29 mouse cellular contexts compared by ENCODE assay signal in genomic region chr9:59945241-59945640, GRCm38 (mm10). TPM values are rescaled to one million over a fixed set of nuclear protein-coding genes. Genes with fewer than 3 reads are reported as not detected.
"Had no signal": no experiment of that assay in that cellular context is flagged by ENCODE, and none has a peak within 500 bp of the region (broad histone marks: within the 10 kb centered on the region; RNA-seq: fewer than 3 reads in every experiment).

No protein-coding gene starts in this region.

- H3K9ac ChIP-seq: limb, embryonic 12.5 days; limb, embryonic 15.5 days; liver, embryonic 14.5 days; liver, postnatal 0 days; lung, embryonic 14.5 days; midbrain, embryonic 12.5 days; midbrain, embryonic 15.5 days; neural tube, embryonic 12.5 days; neural tube, embryonic 15.5 days; stomach, embryonic 15.5 days had no signal

- H3K27ac ChIP-seq: limb, embryonic 12.5 days; limb, embryonic 15.5 days; liver, embryonic 14.5 days; macrophage; midbrain, embryonic 12.5 days; midbrain, embryonic 15.5 days; neural tube, embryonic 12.5 days; neural tube, embryonic 15.5 days; stomach, embryonic 15.5 days had no signal

- H3K4me1 ChIP-seq: midbrain, embryonic 12.5 days; midbrain, embryonic 15.5 days; neural tube, embryonic 12.5 days had no signal

- ATAC-seq: liver, postnatal 0 days; lung, postnatal 0 days; midbrain, embryonic 15.5 days had no signal

- DNase-seq: kidney, adult 8-10 months; kidney, postnatal 14 days; kidney, postnatal 4 days; left cerebral cortex, postnatal 4 days; liver, postnatal 0 days; lung, embryonic 14.5 days; right cerebral cortex, adult 18-20 months; right cerebral cortex, postnatal 14 days; right cerebral cortex, postnatal 4 days; spleen, adult 18-20 months; thymus, adult 2 months; thymus, postnatal 14 days; thymus, postnatal 4 days had no signal

- H3K9me3 ChIP-seq: limb, embryonic 12.5 days; limb, embryonic 15.5 days; midbrain, embryonic 12.5 days; midbrain, embryonic 15.5 days; neural tube, embryonic 12.5 days; neural tube, embryonic 15.5 days; stomach, embryonic 15.5 days had no signal

- H3K4me3 ChIP-seq: limb, embryonic 12.5 days; limb, embryonic 15.5 days; midbrain, embryonic 12.5 days; midbrain, embryonic 15.5 days; neural tube, embryonic 12.5 days; neural tube, embryonic 15.5 days; stomach, embryonic 15.5 days had no signal

- H3K4me2 ChIP-seq: limb, embryonic 12.5 days; limb, embryonic 15.5 days; liver, embryonic 11.5 days; lung, embryonic 14.5 days; midbrain, embryonic 12.5 days; midbrain, embryonic 15.5 days; neural tube, embryonic 12.5 days; neural tube, embryonic 15.5 days; stomach, embryonic 15.5 days had no signal

- H3K36me3 ChIP-seq: limb, embryonic 12.5 days; limb, embryonic 15.5 days; midbrain, embryonic 12.5 days; midbrain, embryonic 15.5 days; neural tube, embryonic 12.5 days; neural tube, embryonic 15.5 days; stomach, embryonic 15.5 days had no signal

- H3K27me3 ChIP-seq: limb, embryonic 12.5 days; limb, embryonic 15.5 days; midbrain, embryonic 15.5 days; neural tube, embryonic 12.5 days; neural tube, embryonic 15.5 days; stomach, embryonic 15.5 days had no signal

RNA-seq across cellular contexts. Expression of gene Nr2e3, which starts 15.2 kb away (rescaled TPM):
- total RNA-seq: layer of hippocampus, adult 18-20 months; layer of hippocampus, postnatal 14 days; left cerebral cortex, adult 8-10 months; left cerebral cortex, postnatal 14 days; left cerebral cortex, postnatal 4 days; megakaryocyte, adult 5-6 weeks had no signal
- polyA plus RNA-seq: liver, embryonic 14.5 days; liver, postnatal 0 days; lung, embryonic 14.5 days; lung, postnatal 0 days; macrophage; midbrain, embryonic 12.5 days; midbrain, embryonic 15.5 days; neural tube, embryonic 15.5 days; thymus, adult 2 months had no signal
